Mouse (Mus musculus): Measurements from ENCODE around the gene Cela1.

Cela1 gene

GRCm38 (mm10) chr15:100705376-100705775 is 17.7 kb upstream of the Cela1 start:
- DNase-seq (ENCODE audit: low spot score in 2 of 2) = no peak

GRCm38 (mm10) chr15:100703913-100704312 is 16.2 kb upstream of the Cela1 start:
- DNase-seq (ENCODE audit: low spot score in 2 of 2) = no peak

- DNase-seq (ENCODE audit: low spot score in 2 of 2) = no peak
Observed at GRCm38 (mm10) chr15:100701856-100702255, 14.1 kb upstream of the Cela1 start.

- no peak for DNase-seq (ENCODE audit: low spot score in 2 of 2)
Observed at GRCm38 (mm10) chr15:100701108-100701507, 13.4 kb upstream of the Cela1 start.

GRCm38 (mm10) chr15:100700424-100700823 is 12.7 kb upstream of the Cela1 start:
- no peak for DNase-seq (ENCODE audit: low spot score in 2 of 2)

GRCm38 (mm10) chr15:100699386-100699785 is 11.7 kb upstream of the Cela1 start:
- no peak for DNase-seq (ENCODE audit: low spot score in 2 of 2)

- no peak for DNase-seq (ENCODE audit: low spot score in 2 of 2)
Observed at GRCm38 (mm10) chr15:100698078-100698477, 10.4 kb upstream of the Cela1 start.

GRCm38 (mm10) chr15:100694406-100694805 is 6.7 kb upstream of the Cela1 start:
- no peak for DNase-seq (ENCODE audit: low spot score in 2 of 2)

GRCm38 (mm10) chr15:100691990-100692389 is 4.3 kb upstream of the Cela1 start:
- DNase-seq (ENCODE audit: low spot score in 2 of 2) = no peak

- DNase-seq (ENCODE audit: low spot score in 2 of 2) = no peak
Observed at GRCm38 (mm10) chr15:100686989-100687388, 732 bp downstream of the Cela1 start.

GRCm38 (mm10) chr15:100686434-100686833 is 1.3 kb downstream of the Cela1 start:
- DNase-seq (ENCODE audit: low spot score in 2 of 2) = no peak

GRCm38 (mm10) chr15:100685849-100686248 is 1.9 kb downstream of the Cela1 start:
- DNase-seq (ENCODE audit: low spot score in 2 of 2) = no peak

- peak in 1 of 2 experiments; percentile 63 for DNase-seq (ENCODE audit: low spot score in 2 of 2)
Observed at GRCm38 (mm10) chr15:100685255-100685654, 2.5 kb downstream of the Cela1 start.

- DNase-seq (ENCODE audit: low spot score in 2 of 2) = no peak
Observed at GRCm38 (mm10) chr15:100684450-100684849, 3.3 kb downstream of the Cela1 start.

- peak; percentile 82 to 88 for DNase-seq (ENCODE audit: low spot score in 2 of 2)
Observed at GRCm38 (mm10) chr15:100683041-100683440, 4.7 kb downstream of the Cela1 start.

- DNase-seq (ENCODE audit: low spot score in 2 of 2) = no peak
Observed at GRCm38 (mm10) chr15:100681770-100682169, 6.0 kb downstream of the Cela1 start.

GRCm38 (mm10) chr15:100680381-100680780 is 7.3 kb downstream of the Cela1 start:
- no peak for DNase-seq (ENCODE audit: low spot score in 2 of 2)

GRCm38 (mm10) chr15:100679005-100679404 is 8.7 kb downstream of the Cela1 start:
- no peak for DNase-seq (ENCODE audit: low spot score in 2 of 2)

GRCm38 (mm10) chr15:100678581-100678980 is 9.1 kb downstream of the Cela1 start:
- DNase-seq (ENCODE audit: low spot score in 2 of 2) = no peak

- DNase-seq (ENCODE audit: low spot score in 2 of 2) = no peak
Observed at GRCm38 (mm10) chr15:100677675-100678074, 10.0 kb downstream of the Cela1 start.

- DNase-seq (ENCODE audit: low spot score in 2 of 2) = no peak
Observed at GRCm38 (mm10) chr15:100676521-100676920, 11.2 kb downstream of the Cela1 start.

GRCm38 (mm10) chr15:100675486-100675885 is 12.2 kb downstream of the Cela1 start:
- DNase-seq (ENCODE audit: low spot score in 2 of 2) = no peak

GRCm38 (mm10) chr15:100674566-100674965 is 13.2 kb downstream of the Cela1 start:
- DNase-seq (ENCODE audit: low spot score in 2 of 2) = no peak

GRCm38 (mm10) chr15:100673585-100674391 is 13.9 kb downstream of the Cela1 start:
- DNase-seq (ENCODE audit: low spot score in 2 of 2) = peak in 1 of 2 experiments; percentile 42

Measured in spleen, postnatal 4 days (tissue).